Mouse (Mus musculus): ENCODE measurements at regions not wholly inside any gene's neighbourhood (a gene's known extent, or its start where the extent isn't known, plus 50 kb on each side); places are given as distances from the start of the nearest gene placed in this dataset.

GRCm38 (mm10) chr19:52321626-52322025 is 57.5 kb downstream of the Ins1 start:
- DNase-seq (ENCODE audit: extremely low spot score, low read depth, low spot score) = no peak

GRCm38 (mm10) chr19:52331398-52331797 is 67.3 kb downstream of the Ins1 start:
- no peak for DNase-seq (ENCODE audit: extremely low spot score, low read depth, low spot score)

- peak; percentile 39 for DNase-seq (ENCODE audit: extremely low spot score, low read depth, low spot score)
These were observed 91.1 kb downstream of the Ins1 start for GRCm38 (mm10) chr19:52355175-52355574.

GRCm38 (mm10) chr19:52374892-52375578 is 110.9 kb downstream of the Ins1 start:
- no peak for DNase-seq (ENCODE audit: extremely low spot score, low read depth, low spot score)

DNA sequence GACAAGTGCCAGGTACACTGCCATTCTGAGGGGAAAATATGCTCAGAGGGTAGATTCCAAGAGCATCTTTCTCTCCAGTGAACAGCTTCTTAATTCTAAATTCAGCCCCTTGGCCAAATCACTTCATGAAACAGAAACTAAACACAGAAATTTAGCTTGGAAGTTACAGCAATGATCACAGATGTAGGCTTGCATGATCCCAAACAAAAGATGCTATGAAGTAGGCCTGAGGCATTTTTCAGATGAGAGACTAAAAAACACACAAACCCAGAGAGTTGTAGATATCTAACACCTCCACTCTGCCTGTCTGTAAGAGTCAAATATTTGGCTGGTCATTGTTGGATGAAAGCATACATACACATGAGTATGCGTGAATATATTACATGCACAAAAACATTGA is 142.6 kb downstream of the Ins1 start:
- DNase-seq (ENCODE audit: extremely low spot score, low read depth, low spot score) = no peak

- DNase-seq (ENCODE audit: extremely low spot score, low read depth, low spot score) = no peak
These were observed 164.7 kb downstream of the Ins1 start for GRCm38 (mm10) chr19:52428768-52429167.

DNA sequence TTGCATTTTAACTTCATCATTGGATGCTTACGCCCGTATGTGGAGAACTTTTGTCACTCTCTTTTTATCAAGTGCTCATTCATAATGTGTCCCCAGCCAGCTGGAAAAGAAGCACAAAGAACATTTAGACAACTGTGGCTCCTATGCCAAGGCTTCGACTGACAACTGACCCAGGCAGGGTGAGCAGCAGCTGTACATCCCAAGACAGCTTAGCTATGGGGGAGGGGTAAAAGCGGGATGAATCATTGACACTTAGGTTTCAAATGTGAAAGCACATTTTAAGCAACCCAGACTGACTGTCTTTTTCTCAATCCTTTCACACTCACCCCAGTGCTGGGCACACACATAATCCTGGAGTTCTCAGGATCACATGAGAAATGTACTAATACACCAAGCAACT is 178.4 kb downstream of the Ins1 start:
- no peak for DNase-seq (ENCODE audit: extremely low spot score, low read depth, low spot score)

DNA sequence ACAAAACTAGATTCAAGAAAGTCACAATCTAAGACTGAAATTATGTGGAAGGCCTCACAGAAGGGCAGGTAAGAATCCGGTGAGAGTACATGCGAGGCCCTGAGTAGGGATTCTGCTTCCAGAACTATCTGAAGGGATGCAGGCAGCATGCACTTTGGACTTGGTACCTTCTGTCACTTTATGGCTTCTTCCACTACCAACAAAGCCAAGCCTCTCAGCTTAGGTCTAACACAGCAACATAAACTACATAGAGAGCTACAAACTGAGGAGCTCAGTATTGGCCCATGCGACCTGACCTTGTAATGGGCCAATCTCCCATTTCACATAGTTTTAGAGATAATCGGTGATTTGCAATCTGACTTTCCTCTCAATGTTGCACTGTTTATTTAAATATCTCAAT is 184.8 kb downstream of the Ins1 start:
- DNase-seq (ENCODE audit: extremely low spot score, low read depth, low spot score) = no peak

- no peak for DNase-seq (ENCODE audit: extremely low spot score, low read depth, low spot score)
These were observed 185.3 kb downstream of the Ins1 start for GRCm38 (mm10) chr19:52449392-52449791.
